ENCODE assay signal across 25 mouse cellular contexts in genomic region chr7:109282106-109282505, GRCm38 (mm10).
A peak's percentile ranks its signal among the peaks of the same experiment; 100 is the strongest.
DNase-seq lines count a peak whose midpoint lies in the region; ATAC-seq and TF ChIP-seq lines count a peak whose summit lies in the region.
"Had no signal": no experiment of that assay in that cellular context is flagged by ENCODE, and none has a peak within 500 bp of the region (broad histone marks: within the 10 kb centered on the region; RNA-seq: fewer than 3 reads in every experiment).

No protein-coding gene starts in this region.

- ATAC-seq in intestine, embryonic 14.5 days (replicated peaks; ENCODE audit: low FRiP score, low TSS enrichment, low read depth) = no peak
- no peak for ATAC-seq in intestine, postnatal 0 days
- ATAC-seq: CD4-positive, CD25-positive, alpha-beta regulatory T cell, adult 4 months; forebrain, embryonic 14.5 days; forebrain, embryonic 16.5 days had no signal

- H3K36me3 ChIP-seq in intestine, embryonic 14.5 days (ENCODE audit: control insufficient read depth, insufficient read depth, low read length) = no peaks in the 10 kb centered on the region
- H3K36me3 ChIP-seq in intestine, postnatal 0 days (ENCODE audit: control insufficient read depth, insufficient read depth) = no peaks in the 10 kb centered on the region
- H3K36me3 ChIP-seq: embryonic facial prominence, embryonic 13.5 days; embryonic facial prominence, embryonic 15.5 days; forebrain, embryonic 10.5 days; forebrain, embryonic 12.5 days had no signal

- no peak overlapping the region for H3K4me2 ChIP-seq in intestine, embryonic 14.5 days (ENCODE audit: low read length)
- H3K4me2 ChIP-seq in intestine, postnatal 0 days (replicated peaks; ENCODE audit: low read depth) = no peak overlapping the region
- H3K4me2 ChIP-seq: embryonic facial prominence, embryonic 13.5 days; embryonic facial prominence, embryonic 15.5 days; forebrain, embryonic 12.5 days had no signal

- H3K9ac ChIP-seq in intestine, embryonic 14.5 days (ENCODE audit: low read length) = no peak overlapping the region
- no peak overlapping the region for H3K9ac ChIP-seq in intestine, postnatal 0 days (ENCODE audit: low read depth, low read length)
- H3K9ac ChIP-seq: embryonic facial prominence, embryonic 13.5 days; embryonic facial prominence, embryonic 15.5 days; forebrain, embryonic 12.5 days had no signal

- no peak for TF ChIP-seq CTCF in intestine, postnatal 0 days (IDR thresholded peaks at IDR 0.05; ENCODE audit: low read depth)

- H3K9me3 ChIP-seq in intestine, embryonic 14.5 days (ENCODE audit: control insufficient read depth, low read length) = no peaks in the 10 kb centered on the region
- H3K9me3 ChIP-seq in intestine, postnatal 0 days (ENCODE audit: control insufficient read depth) = no peaks in the 10 kb centered on the region
- H3K9me3 ChIP-seq: embryonic facial prominence, embryonic 13.5 days; embryonic facial prominence, embryonic 15.5 days; forebrain, embryonic 10.5 days; forebrain, embryonic 12.5 days had no signal

- peak; percentile 75 for DNase-seq in heart, adult 11 months
- no peak for DNase-seq in heart, postnatal 14 days
- DNase-seq in intestine, embryonic 14.5 days (ENCODE audit: low spot score) = peak; percentile 31
- DNase-seq in urinary bladder, postnatal 14 days (ENCODE audit: low spot score) = peak; percentile 0
- no peak for DNase-seq in urinary bladder, postnatal 25 days (ENCODE audit: low spot score)
- DNase-seq: adrenal gland, adult 2 months; adrenal gland, postnatal 10 days; adrenal gland, postnatal 25 days; B cell, adult 2 months; cerebellum, adult 11 months; cerebellum, adult 18-20 months; cerebellum, adult 8-10 months; cerebellum, adult 9-11 months; cerebellum, postnatal 14 days; cerebellum, postnatal 36 days; embryo, embryonic 11 days had no signal

- 89% methylated on average over 4 of the region's 4 CpGs for WGBS in intestine, embryonic 14.5 days
- 89% methylated on average over 4 of the region's 4 CpGs for WGBS in intestine, postnatal 0 days

- no peak overlapping the region for H3K27ac ChIP-seq in intestine, embryonic 14.5 days (ENCODE audit: low read depth)
- H3K27ac ChIP-seq in intestine, postnatal 0 days (ENCODE audit: low read depth, low read length) = no peak overlapping the region
- H3K27ac ChIP-seq: embryonic facial prominence, embryonic 13.5 days; embryonic facial prominence, embryonic 15.5 days; forebrain, embryonic 10.5 days; forebrain, embryonic 12.5 days had no signal

- no peaks in the 10 kb centered on the region for H3K27me3 ChIP-seq in intestine, embryonic 14.5 days (replicated peaks; ENCODE audit: control insufficient read depth, insufficient read depth, low read length)
- H3K27me3 ChIP-seq in intestine, postnatal 0 days (replicated peaks; ENCODE audit: control insufficient read depth, insufficient read depth, low read length) = no peaks in the 10 kb centered on the region
- H3K27me3 ChIP-seq: embryonic facial prominence, embryonic 13.5 days; embryonic facial prominence, embryonic 15.5 days had no signal

- peaks cover 4% of the 10 kb centered on the region; the same call in 1 of the 2 replicates for H3K4me1 ChIP-seq in intestine, embryonic 14.5 days (replicated peaks; ENCODE audit: control insufficient read depth, insufficient read depth, low read length)
- H3K4me1 ChIP-seq in intestine, postnatal 0 days (replicated peaks; ENCODE audit: control insufficient read depth, insufficient read depth, low read length) = no peaks in the 10 kb centered on the region

- intact Hi-C loops in heart, postnatal 14 days (cut with DNase I) = no loop called here

- H3K4me3 ChIP-seq in intestine, embryonic 14.5 days (ENCODE audit: low read depth, low read length) = no peak overlapping the region
- H3K4me3 ChIP-seq in intestine, postnatal 0 days (ENCODE audit: low read depth, low read length) = no peak overlapping the region
- H3K4me3 ChIP-seq: embryonic facial prominence, embryonic 13.5 days; embryonic facial prominence, embryonic 15.5 days; erythroblast, embryonic 14.5 days; forebrain, embryonic 10.5 days; forebrain, embryonic 12.5 days had no signal

Comparison
In these comparisons a context has a peak if more than half of its experiments do, and no peak if none do; other contexts are left out.
1. DNase-seq: peak in heart, adult 11 months (single experiment), intestine, embryonic 14.5 days (single experiment) and urinary bladder, postnatal 14 days (single experiment); none in heart, postnatal 14 days (0 of 2) and urinary bladder, postnatal 25 days (single experiment).